Mouse (Mus musculus): Measurements from ENCODE around the gene Plekhh1.

GRCm38 (mm10) chr12:79060134-79060533 is 31.2 kb downstream of the Plekhh1 start:
- TF ChIP-seq MEF2A (IDR thresholded peaks at IDR 0.05; ENCODE audit: extremely low read depth, insufficient replicate concordance, low read depth, low read length, poor library complexity, severe bottlenecking): no peak
- TF ChIP-seq ZNF384 (IDR thresholded peaks at IDR 0.05; ENCODE audit: low read depth, low read length): no peak
- TF ChIP-seq USF2 (IDR thresholded peaks at IDR 0.05; ENCODE audit: borderline replicate concordance in 1 of 2, insufficient read depth in 1 of 2, low read depth in 1 of 2, low read length in 2 of 2): no peak
- TF ChIP-seq E2F4 (IDR thresholded peaks at IDR 0.05; ENCODE audit: borderline replicate concordance, low read depth, low read length): no peak
- no peak for TF ChIP-seq TBP (IDR thresholded peaks at IDR 0.05; ENCODE audit: low read depth, low read length)
- no peak for TF ChIP-seq GATA1 (IDR thresholded peaks at IDR 0.05; ENCODE audit: low read depth, low read length)
- TF ChIP-seq ZC3H11A (IDR thresholded peaks at IDR 0.05; ENCODE audit: low read depth, low read length): no peak
- TF ChIP-seq CTCF (IDR thresholded peaks at IDR 0.05 in 2 of 3, conservative IDR thresholded peaks at IDR 0.05 in 1 of 3; ENCODE audit: control insufficient read depth in 1 of 3, insufficient read depth in 1 of 3, low read depth in 2 of 3, low read length in 3 of 3, poor library complexity in 1 of 3, severe bottlenecking in 1 of 3): no peak
- no peak for TF ChIP-seq JUND (IDR thresholded peaks at IDR 0.05; ENCODE audit: low read depth, low read length)
- TF ChIP-seq ETS1 (IDR thresholded peaks at IDR 0.05; ENCODE audit: low read depth, low read length): no peak

Measured in MEL (cell line).